Mouse (Mus musculus): ENCODE data around the gene Cstad. TPM values are rescaled to one million over a fixed set of nuclear protein-coding genes. Genes with fewer than 3 reads are reported as not detected.

The Cstad gene
- polyA plus RNA-seq, 1 experiment from 2014 or later, result 0.27 TPM

GRCm38 (mm10) chr2:30655746-30656145 is 60.9 kb downstream of the Cstad start:
- H3K27me3 ChIP-seq, result no peaks in the 10 kb centered on the region
- no peak overlapping the region for H3K9ac ChIP-seq (replicated peaks)
- 86% methylated on average over 5 of the region's 5 CpGs for WGBS
- no peak overlapping the region for H3K4me2 ChIP-seq (replicated peaks)
- peaks cover 97% of the 10 kb centered on the region for H3K4me1 ChIP-seq (replicated peaks)
- no peaks in the 10 kb centered on the region for H3K9me3 ChIP-seq
- no peak for ATAC-seq
- no peak overlapping the region for H3K4me3 ChIP-seq (replicated peaks)
- H3K27ac ChIP-seq, result peak overlapping the region; percentile 100; the same call in 1 of the 2 replicates
- no peaks in the 10 kb centered on the region for H3K36me3 ChIP-seq

GRCm38 (mm10) chr2:30656711-30657555 is 62.1 kb downstream of the Cstad start:
- Histone ChIP-seq H3K9me3 (no peaks in the 10 kb centered on the region), H3K4me1 (replicated peaks) (peaks cover 97% of the 10 kb centered on the region), H3K4me3 (replicated peaks) (no peak overlapping the region), H3K9ac (replicated peaks) (peak overlapping the region; percentile 64; the same call in 1 of the 2 replicates), H3K36me3 (no peaks in the 10 kb centered on the region), H3K27ac (peak overlapping the region; percentile 100), H3K4me2 (replicated peaks) (no peak overlapping the region), H3K27me3 (no peaks in the 10 kb centered on the region)
- WGBS, result 37% methylated on average over 13 of the region's 13 CpGs
- no peak for ATAC-seq

DNA sequence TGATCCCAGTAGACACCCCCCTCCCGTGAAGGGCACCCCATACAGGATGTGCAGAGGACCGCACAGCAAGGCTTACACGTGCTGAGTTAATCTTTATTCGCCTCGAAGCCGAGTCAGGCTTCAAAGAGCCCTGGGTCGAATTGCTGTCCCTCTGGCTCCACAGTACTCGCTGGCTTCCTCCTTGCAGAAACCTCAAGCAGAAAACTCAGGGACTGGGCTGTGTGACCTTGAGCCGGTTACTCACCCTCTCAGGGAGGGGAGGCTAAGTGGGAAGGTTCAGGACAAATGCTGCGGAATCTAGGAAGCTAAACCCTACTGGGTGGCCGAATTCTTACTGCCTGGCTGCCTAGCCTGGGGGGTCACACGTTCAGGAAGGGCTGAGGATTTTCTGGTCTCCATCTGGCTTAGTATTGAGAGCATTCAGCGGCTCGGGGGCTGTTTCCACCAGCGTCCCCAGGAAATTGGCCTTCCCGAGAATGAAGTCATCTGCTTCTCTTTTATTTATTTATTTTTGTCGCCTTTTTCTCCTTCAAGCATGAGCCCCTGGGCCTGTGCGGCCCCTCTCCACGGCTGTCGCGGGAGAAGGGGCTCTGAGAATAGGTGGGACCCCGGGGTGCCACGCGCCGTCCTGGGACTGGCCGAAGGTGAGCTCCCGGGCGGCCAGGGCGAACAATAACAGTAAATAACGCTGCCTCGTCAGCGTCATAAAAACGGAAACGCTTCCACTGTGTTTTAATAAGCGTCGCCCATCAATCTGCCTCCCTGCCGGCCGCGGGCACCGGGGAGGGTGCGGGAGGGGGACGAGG is 63.0 kb downstream of the Cstad start:
- Histone ChIP-seq H3K27ac (peak overlapping the region; percentile 100), H3K9me3 (no peaks in the 10 kb centered on the region), H3K4me1 (replicated peaks) (peaks cover 89% of the 10 kb centered on the region), H3K4me2 (replicated peaks) (peak overlapping the region; percentile 58), H3K27me3 (no peaks in the 10 kb centered on the region), H3K9ac (replicated peaks) (peak overlapping the region; percentile 64), H3K36me3 (no peaks in the 10 kb centered on the region), H3K4me3 (replicated peaks) (peak overlapping the region; percentile 26)
- whole genome bisulfite sequencing, result under 1% methylated on average over 40 of the region's 42 CpGs
- ATAC-seq, result peak; percentile 57

- no peaks in the 10 kb centered on the region for H3K9me3 ChIP-seq
- peak overlapping the region; percentile 26 for H3K4me3 ChIP-seq (replicated peaks)
- H3K27ac ChIP-seq, result peak overlapping the region; percentile 100
- H3K9ac ChIP-seq (replicated peaks), result peak overlapping the region; percentile 64
- WGBS, result under 1% methylated on average over 39 of the region's 45 CpGs
- peak; percentile 80 for ATAC-seq
- H3K36me3 ChIP-seq, result no peaks in the 10 kb centered on the region
- H3K27me3 ChIP-seq, result no peaks in the 10 kb centered on the region
- H3K4me2 ChIP-seq (replicated peaks), result peak overlapping the region; percentile 58
- peaks cover 83% of the 10 kb centered on the region for H3K4me1 ChIP-seq (replicated peaks)
These were observed 63.6 kb downstream of the Cstad start for GRCm38 (mm10) chr2:30658480-30658843.

Other genes starting within 250 kb of the Cstad start
- 147 and 158 TPM in 2 replicates for gene Sh3glb2, start 235.7 kb upstream of the Cstad start, polyA plus RNA-seq (2015; fragmentation: Nextera tagmentation; extraction: Ambion mirVana)
- 29.4 and 30.2 TPM in 2 replicates for gene Miga2, start 230.8 kb upstream of the Cstad start, polyA plus RNA-seq (2015; fragmentation: Nextera tagmentation; extraction: Ambion mirVana)
- 54.7 and 56.6 TPM in 2 replicates for gene Dolpp1, start 202.8 kb upstream of the Cstad start, polyA plus RNA-seq (2015; fragmentation: Nextera tagmentation; extraction: Ambion mirVana)
- 18.5 and 21.9 TPM in 2 replicates for gene Crat, start 179.2 kb upstream of the Cstad start, polyA plus RNA-seq (2015; fragmentation: Nextera tagmentation; extraction: Ambion mirVana)
- 128 and 134 TPM in 2 replicates for gene Ptpa, start 179.0 kb upstream of the Cstad start, polyA plus RNA-seq (2015; fragmentation: Nextera tagmentation; extraction: Ambion mirVana)
- gene Ier5l, start 120.8 kb upstream of the Cstad start, polyA plus RNA-seq (2015; fragmentation: Nextera tagmentation; extraction: Ambion mirVana), result 1.8 and 2.0 TPM in 2 replicates
- gene 1700001O22Rik, start 208.6 kb downstream of the Cstad start, polyA plus RNA-seq (2015; fragmentation: Nextera tagmentation; extraction: Ambion mirVana), result 1.1 and 1.3 TPM in 2 replicates
- 121 and 123 TPM in 2 replicates for gene Ntmt1, start 212.8 kb downstream of the Cstad start, polyA plus RNA-seq (2015; fragmentation: Nextera tagmentation; extraction: Ambion mirVana)
- gene Asb6, start 235.3 kb downstream of the Cstad start, polyA plus RNA-seq (2015; fragmentation: Nextera tagmentation; extraction: Ambion mirVana), result 41.7 and 43.0 TPM in 2 replicates
- 2.0 and 2.8 TPM in 2 replicates for gene Prrx2, start 239.9 kb downstream of the Cstad start, polyA plus RNA-seq (2015; fragmentation: Nextera tagmentation; extraction: Ambion mirVana)

All from midbrain, embryonic 13.5 days (tissue).